Mouse (Mus musculus): ENCODE results near the gene Ptpre.
"Not testable (repeated sequence)": the region's sequence is repeated elsewhere in the genome, so short reads cannot be mapped to it uniquely, and the experiment has no call there.

Gene Ptpre

DNA sequence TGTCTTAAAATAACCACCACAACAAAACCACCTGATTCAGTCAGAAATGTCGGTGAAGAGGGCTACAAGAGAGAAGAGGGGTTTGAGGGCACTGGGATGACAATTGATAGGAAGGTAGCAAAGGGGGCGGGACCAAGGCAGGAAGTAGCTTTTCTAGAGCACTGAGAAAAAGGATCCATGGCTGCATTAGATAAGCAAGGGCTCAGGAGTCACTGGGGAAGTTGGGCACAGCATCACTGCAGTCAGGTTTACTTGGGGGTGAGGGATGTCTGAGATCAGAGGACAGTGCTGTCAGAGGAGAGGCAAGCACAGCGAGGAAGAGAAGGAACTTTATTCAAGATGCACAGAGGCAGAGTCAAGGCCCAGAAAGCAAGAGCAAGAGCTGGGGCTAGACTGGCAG lies 1.4 kb upstream of the Ptpre start:
- DNase-seq, result no peak

DNA sequence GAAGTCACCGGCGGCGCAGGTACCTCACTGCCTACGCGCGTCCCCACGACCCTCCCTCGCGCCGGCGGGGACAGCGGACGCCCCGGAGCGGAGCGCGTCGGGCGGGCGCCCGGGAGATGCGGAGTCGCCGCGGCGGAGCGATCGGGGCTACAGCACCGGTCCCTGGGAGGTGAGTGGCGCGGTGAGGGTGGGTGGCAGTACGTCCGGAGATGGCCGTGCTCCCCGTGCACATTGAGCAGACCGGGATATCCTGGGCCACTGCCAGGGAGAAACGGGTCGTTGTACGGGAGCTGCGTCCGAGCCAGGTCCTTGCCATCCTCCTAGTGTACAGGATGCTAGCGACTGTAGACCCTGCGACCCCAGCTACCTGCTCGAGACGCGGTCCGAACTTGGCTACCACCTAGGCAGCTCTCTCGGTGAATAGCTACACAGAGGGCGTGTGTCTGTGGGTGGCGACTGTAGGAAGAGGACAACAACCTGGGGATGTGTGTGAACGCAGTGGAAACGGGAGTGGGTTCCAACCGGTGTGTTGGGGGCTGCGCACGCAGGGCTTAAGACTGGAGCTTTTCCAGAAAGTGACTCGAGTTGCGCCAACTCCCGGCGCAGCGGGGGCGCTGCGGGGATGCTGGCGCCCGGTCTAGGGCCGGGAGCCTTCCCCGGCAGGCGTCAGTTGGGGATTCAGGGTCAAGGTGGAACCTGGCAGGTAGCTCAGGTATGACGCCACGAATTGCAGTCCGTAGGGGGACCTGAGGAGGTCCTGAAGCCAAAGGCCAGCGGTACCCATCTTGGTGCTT lies 864 bp downstream of the Ptpre start:
- peak; percentile 32 to 60 for DNase-seq

DNA sequence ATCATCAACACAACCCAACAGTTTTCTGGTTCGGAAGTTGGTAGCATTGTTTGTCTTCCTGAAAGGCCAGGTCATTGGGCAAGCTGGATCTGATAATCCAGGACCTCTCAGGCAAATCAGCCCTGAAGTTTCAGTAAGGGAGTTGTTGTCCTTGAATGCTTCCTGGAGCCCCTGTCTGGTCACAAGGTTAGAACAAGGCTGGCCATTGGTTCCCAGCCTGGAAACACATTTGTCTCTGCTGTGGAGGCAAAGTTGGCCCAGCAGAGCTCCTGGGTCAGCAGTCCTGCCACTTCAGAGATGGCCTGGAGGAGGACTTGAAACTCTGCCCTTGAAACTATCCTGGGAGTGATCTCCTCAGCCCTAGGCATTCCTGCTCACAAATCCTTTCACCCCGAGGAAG lies 2.1 kb downstream of the Ptpre start:
- peak in 1 of 2 experiments; percentile 49 for DNase-seq

DNA sequence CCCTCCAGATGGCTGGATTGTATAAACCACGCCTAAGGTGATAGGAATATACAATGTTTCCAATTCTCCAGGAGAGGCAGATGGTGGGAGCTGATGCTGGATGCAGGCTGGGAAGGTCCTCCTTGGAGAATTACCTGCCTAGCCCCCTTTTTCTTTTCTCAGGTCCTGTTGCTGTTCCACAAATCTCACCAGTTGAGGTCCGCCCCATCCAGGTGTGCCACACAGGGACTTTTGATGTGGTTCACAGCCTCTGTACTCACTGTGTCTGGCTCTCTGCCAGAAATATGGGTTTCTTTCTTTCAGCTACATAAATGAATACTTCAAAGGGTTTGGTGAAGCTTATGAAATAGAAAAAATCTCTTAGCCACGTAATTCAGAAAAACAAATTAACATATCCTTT lies 5.0 kb downstream of the Ptpre start:
- no peak for DNase-seq

DNA sequence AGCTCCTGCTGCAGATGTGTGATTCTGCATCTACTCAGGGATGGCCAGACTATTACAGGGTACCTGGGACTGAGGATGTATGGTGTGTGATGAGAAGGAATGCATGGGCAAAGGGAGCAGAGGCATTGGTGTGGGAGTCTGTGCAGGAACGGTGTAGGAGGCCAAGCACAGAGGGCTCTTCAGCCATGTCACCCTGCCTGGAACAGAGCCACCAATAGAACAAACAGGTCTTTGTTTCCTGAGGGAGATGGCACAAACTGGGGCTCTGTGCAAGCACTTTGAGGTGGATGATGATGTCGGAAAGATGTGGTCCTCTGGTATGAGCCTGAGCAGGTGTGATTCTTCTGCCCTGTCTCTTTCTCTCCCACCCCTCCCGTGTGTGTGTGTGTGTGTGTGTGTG lies 5.8 kb downstream of the Ptpre start:
- no peak for DNase-seq

DNA sequence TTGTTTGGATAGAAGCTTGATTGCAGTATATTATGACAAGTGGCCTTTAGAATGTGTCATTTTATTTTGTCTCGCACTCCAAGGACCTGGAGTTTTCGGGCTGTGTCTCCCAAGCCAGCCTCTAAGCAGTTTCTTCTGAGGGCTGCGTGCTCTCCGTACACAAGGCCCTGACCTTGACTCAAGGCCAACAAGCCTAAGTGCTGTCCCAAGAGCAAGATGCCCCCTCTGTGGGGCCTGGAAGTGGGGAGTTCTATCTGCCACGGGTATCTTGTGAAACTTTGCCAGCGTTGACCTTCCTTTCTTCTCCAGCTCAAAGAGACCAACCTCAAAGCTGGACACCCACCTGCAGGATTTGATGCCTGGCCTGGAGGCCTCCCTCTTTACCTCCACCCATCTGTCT lies 7.0 kb downstream of the Ptpre start:
- DNase-seq, result no peak

DNA sequence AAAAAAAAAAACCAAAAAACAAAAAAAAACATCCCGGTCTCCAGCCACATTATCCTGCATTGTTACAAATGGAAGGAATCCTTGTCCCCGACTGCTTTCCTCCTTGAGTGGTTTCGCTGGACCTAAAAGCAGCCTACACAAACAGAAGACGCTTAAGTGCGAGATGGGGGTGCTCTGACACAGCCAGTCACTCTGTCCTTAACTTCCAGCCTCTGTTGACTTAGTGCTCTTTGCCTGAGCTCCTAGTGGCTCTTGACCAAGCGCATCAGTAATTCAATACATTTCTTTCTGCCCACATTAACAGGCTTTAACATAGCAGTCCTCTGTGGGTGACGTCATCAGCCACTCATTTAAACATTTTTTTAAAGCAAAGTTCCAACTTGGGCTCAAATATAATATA lies 8.7 kb downstream of the Ptpre start:
- DNase-seq, result no peak

DNA sequence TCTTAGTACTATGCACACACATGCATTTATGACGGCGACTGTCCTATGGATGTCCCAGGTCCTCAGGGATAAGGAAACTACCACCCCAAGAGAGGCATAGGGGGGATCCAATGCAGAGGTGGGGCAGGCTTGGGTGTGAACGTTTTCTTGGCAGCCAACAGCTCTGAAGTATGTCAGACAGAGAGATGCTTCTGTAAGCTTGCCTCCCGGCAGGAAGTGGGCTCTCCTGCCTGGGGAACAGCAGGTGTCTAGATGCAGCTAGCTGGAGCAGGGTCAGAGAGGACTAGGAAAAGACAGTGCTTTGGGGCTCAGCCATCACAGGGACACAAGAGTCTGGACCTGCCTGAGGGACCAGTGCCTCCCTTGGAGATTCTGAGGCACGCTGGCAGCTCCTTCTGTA lies 9.2 kb downstream of the Ptpre start:
- DNase-seq, result no peak

DNA sequence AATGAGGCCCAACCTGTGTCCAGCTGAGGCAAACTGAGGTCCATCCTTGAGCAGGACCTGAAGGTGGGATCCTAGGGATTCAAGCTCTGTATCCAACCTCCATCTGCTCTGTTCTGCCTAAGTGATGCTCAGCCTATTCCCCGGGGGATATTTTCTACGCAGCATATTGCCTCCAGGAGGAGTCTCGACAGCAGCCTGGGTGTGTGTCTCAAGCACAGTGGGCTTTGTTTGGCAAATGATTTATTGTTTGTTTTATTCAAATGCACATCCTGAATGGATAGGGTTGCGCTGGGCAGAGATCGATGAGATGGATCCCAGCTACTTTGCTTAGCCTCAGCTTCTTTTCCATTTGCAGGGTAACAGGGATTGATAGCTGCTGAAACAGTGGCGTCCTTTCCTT lies 11.2 kb downstream of the Ptpre start:
- DNase-seq, result no peak

DNA sequence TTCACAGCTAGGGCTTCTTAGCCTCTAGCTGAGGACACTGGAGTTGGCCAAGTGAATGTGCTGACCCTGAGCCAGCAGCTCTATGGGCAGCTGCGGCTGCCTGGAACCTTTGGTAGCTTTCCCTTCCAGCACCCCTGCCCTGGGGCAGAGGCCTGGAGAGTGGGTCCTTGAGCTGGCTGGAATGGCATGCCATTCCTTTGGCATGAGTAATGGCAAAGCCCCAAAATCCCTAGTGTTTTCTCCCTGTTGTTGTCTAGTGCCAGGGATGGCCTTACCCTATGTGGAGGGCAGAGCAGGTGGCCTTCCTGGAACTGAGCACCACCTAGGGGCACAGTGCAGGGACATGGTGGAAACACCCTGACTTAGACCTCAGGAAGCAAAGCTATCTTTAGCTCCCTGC lies 14.3 kb downstream of the Ptpre start:
- DNase-seq, result no peak

DNA sequence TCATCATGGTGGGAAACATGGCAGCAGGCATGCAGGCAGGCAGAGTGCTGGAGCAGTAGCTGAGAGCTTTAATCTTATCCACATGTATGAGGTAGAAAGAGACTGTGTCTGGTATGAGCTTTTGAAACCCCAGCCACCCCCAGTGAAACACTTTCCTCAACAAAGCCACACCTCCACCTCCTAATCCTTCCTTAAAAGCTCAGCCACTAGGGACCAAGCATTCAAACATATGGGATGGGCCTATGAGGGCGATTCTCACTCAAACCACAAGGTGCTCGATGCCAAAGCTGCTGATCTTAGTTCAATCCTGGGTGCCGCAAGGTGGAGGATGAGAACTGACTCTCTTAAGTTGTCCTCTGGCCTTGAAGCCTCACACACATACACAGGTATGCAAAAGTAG lies 16.3 kb downstream of the Ptpre start:
- DNase-seq, result no peak

DNA sequence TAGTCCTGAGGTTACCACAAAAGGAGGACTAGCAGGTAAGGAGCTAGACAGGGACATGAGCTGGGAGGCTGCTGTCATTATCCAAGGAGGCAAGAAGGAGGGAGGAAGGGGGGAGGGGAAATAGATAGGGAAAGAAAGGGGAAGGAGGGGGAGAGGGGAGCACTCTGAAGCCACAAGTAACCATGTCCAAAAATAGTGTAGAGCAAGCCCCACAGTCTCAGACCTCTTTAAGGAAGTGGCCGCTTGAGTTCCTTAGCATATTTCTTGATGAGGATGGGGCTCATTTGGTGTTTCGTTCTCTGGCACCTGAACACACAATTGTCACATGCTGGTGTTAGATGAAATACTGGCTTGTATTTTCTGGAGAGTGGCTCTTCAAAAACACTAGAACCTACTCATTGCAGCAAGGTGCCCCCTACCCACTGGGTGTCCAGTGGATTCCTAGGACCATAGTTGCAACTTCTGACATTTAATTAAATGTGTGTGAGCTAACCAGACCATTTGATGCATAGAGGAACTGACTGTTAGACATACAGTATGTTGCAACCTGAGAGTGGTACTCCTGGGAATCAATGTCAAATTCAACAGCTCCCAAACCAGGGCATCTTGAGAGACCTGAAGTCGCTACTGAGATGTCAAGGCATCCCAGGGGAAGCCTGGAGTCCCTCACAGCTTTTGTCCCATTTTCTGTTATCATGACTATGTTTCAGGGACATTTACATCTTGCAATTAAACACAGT lies 19.6 kb downstream of the Ptpre start:
- DNase-seq, result no peak

DNA sequence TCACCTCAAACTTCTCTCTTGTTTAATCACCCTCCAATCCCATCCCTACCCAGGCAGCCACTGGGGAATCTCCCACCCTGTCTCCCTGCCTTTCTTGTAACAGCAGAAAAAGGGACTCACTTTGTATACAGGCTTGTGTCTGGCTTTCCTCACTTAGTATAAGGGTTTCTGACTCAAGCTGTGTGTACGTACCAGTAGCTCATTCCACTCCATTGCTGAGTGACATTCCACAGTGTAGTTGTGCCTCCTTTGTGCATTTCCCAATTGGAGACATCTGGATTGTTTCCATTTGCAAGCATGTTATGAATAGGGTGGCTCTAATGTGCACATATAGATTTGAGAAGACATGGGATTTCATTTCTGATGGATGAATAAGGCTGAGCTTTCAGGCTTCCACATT lies 23.0 kb downstream of the Ptpre start:
- DNase-seq, result no peak

DNA sequence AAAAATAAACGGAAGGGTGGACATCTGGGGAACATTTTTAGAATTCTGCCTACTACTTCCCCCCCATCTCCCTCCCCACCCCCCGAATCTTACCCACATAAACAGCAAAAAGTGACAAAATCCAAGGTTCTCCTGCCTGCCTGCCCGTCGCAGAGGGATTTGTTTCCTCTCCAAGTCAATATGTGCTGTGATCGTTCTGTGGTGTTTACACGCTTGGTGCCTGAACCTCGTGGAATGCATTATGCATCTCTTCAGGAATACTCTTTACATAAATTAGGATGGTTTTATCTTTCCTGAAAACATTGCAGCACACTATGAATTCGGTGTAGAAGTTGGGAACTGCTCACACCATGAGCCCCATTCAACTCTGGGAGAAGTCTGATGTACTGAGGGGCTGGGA lies 26.7 kb downstream of the Ptpre start:
- DNase-seq, result no peak

DNA sequence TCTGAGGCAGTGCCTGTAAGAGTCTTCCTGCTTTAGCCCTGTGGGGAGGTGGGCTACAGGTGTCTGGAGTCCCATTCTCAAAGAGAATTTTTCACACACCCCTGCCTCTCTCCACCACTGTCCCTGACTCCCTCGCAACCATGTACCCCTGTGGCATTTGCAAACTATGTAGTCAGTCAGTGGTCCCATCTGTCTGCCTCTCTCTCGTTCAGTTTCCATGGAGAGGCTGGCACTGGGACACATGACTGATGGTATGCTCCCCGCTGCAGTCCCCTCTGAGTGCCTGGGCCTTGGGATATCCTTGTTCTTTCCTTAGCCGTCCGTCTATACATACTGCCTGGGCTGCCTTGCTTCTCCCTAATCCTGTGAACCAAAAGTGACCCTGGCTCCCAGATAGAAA lies 28.7 kb downstream of the Ptpre start:
- no peak for DNase-seq

DNA sequence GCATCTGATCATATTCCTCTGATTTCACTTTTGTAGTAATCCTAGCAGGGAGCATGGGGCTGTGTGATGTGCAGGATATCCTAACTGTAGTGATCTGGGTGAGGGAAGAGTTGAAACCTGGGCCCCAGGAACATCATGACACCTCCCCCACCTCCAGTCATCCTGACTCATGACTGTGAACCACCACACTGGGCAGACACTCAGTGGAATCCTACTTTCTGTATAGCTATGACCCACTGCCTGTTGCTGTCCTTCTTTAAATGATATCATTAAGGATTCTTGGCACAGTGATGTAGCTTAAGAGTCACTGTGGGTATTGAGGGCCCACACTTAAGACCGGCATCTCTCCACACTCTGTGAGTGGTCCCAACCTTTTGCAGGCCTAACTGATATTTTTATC lies 30.3 kb downstream of the Ptpre start:
- DNase-seq, result no peak

DNA sequence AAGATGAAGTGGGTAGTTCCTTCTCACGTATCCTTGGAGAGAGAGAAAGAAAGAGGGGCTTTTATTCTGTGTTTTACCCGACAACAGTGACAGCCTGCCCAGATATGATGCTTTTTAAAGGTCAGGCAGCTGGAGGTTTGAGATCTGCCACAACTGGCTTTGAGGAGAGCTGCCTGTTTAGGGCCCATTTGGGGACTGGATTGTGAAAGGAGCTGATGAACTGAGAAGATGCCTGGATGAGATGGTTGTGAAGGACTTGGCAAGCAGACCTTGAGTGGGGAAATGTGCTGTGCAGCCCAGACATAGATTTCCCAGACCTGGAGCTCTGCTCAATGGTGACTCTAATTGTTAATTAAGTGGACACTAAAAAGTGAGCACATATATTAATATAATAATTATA lies 31.3 kb downstream of the Ptpre start:
- no peak for DNase-seq

DNA sequence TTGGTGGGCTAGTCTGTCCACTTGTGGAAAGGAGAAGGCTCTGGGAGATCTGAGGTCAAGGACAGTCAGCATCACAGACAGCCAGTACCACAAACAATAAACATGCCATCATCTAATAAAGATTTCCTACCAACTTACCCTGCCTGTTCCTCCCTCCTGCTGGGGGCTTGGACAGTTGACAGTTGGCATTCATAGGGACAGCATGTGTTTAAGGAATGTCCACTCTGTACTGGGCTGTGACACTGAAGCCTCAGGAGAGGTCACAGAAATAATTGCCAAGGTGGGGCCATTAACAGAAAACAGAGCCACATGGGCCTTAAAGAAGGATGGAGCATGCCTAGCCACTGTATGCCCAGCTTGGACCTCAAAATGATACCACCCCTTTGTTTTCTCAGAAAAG lies 34.1 kb downstream of the Ptpre start:
- no peak for DNase-seq

DNA sequence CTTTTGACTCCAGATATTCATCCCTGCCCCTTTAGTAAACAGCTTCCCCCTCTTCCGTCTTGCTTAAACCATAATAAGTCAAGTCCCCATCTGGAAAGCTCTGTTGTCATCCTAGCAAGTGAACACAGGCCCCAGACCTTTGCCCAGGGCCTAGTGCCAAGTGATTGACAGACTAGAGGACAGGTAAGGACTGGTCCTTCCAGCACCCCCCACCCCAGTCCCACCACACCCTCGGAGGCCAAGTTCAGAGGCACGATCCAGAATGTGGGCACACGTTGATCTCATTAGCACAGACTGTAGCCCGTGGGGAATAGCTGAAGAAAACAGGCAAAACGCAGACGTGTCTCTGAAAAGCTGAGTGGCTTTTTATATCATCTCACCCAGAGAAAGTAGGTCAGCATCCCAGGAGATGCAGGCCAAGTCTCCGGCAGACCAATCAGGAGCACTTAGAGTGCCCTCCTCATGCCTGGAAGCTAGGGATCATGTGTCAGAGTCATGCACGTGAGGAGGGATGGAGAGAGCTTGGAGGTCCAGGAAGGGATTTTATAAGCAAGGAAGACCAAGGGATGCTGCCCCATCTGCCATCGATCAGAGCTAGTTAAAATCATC lies 34.8 kb downstream of the Ptpre start:
- DNase-seq, result no peak

DNA sequence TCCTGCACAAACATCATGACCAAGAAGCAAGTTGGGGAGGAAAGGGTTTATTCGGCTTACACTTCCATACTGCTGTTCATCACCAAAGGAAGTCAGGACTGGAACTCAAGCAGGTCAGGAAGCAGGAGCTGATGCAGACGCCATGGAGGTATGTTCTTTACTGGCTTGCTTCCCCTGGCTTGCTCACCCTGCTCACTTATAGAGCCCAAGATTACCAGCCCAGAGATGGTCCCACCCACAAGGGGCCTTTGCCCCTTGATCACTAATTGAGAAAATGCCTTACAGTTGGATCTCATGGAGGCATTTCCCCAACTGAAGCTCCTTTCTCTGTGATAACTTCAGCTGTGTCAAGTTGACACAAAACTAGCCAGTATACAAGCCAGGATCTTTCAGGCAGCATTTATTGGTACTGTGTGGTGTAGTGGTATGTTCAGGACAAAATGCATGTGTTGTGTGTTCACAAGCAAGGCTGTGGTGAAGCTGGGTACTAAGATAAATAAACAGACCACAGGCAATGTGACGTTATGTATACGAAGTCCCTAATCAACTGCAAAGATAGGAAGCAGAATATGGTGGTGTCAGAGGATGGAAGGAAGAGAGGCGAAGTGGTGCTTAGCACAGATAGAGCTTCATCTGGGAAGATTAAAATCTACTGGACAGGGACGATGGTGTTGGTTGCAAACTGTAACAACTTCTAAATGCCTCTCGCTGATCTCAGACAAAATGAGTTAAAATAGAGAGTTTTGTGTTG lies 38.2 kb downstream of the Ptpre start:
- DNase-seq, result not testable (repeated sequence)

DNA sequence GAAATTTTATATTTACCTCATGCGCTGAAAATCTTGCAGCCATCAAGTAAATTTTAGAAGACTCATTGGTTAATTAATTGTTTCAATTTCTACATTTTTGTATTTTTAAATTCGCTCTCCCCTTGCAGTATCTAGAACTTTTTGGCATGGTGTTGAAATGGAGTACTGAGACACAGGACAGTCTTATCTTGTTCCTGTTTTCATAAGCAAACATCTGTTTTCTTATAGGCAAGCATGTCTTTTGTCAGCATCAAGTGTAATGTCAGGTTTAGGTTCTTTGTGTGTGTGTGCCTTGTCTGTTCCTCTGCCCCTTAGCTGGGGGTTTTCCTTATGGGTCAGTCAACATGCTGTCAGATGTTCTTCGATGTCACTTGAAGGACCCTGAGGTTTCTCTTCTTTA lies 39.0 kb downstream of the Ptpre start:
- DNase-seq, result no peak

DNA sequence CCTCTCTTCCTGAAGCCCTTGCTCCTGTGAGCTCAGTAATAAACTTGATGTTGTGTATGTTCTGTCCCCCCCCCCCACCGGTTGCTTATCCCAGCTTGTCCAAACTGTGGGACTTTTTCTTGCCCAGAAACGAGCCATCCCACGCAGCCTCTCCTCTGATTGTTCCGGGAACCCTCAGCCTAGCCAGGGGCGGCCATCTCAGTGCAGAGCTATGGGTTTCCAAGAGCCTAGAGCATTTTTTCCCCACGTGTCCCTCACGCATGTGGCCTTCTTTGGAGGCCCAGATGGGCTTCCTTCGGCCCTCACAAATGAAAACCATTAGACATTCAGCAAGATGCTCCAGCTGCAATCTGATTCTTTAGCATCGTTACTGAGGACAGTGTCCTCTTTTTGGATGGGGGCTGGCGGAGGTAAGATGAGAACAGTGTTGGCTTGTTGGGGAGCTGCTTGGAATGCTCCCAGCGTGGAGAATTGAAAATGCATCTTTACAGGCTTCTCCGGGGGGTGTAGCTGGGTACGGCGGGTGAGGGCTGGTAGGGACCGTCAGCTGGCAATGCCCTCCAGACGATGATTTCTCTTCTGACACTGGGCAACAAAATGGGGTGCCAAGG lies 41.5 kb downstream of the Ptpre start:
- no peak for DNase-seq
